Mouse (Mus musculus): ENCODE measurements around the gene Mapk1ip1. TPM values are rescaled to one million over a fixed set of nuclear protein-coding genes. Genes with fewer than 3 reads are reported as not detected.

The Mapk1ip1 gene
- total RNA-seq (2014; fragmentation: Nextera tagmentation) = 22.2 and 24.3 TPM in 2 replicates
- total RNA-seq (2017) = 4.6 and 8.6 TPM in 2 replicates

- peak; percentile 85 for ATAC-seq (replicated peaks; ENCODE audit: poor library complexity, severe bottlenecking)
These were observed at the start of gene Mapk1ip1, which contains the start of gene Ppp2r2d for GRCm38 (mm10) chr7:138845544-138846391. Gene Mapk1ip1, minus strand, starts transcription at chr7:138846273. Gene Ppp2r2d, plus strand, starts transcription at chr7:138846079.

- ATAC-seq (replicated peaks; ENCODE audit: poor library complexity, severe bottlenecking) = peak; percentile 89
These were observed 39.6 kb upstream of the Mapk1ip1 start for GRCm38 (mm10) chr7:138885365-138886289.

- ATAC-seq (replicated peaks; ENCODE audit: poor library complexity, severe bottlenecking) = no peak
These were observed 37.7 kb upstream of the Mapk1ip1 start for GRCm38 (mm10) chr7:138883724-138884123.

GRCm38 (mm10) chr7:138875031-138875430, 29.0 kb upstream of the Mapk1ip1 start:
- ATAC-seq (replicated peaks; ENCODE audit: poor library complexity, severe bottlenecking) = no peak

- ATAC-seq (replicated peaks; ENCODE audit: poor library complexity, severe bottlenecking) = no peak
These were observed 26.9 kb upstream of the Mapk1ip1 start for GRCm38 (mm10) chr7:138872956-138873355.

GRCm38 (mm10) chr7:138868316-138868715, 22.2 kb upstream of the Mapk1ip1 start:
- no peak for ATAC-seq (replicated peaks; ENCODE audit: poor library complexity, severe bottlenecking)

GRCm38 (mm10) chr7:138867286-138867685, 21.2 kb upstream of the Mapk1ip1 start:
- ATAC-seq (replicated peaks; ENCODE audit: poor library complexity, severe bottlenecking) = no peak

GRCm38 (mm10) chr7:138864776-138865175, 18.7 kb upstream of the Mapk1ip1 start:
- ATAC-seq (replicated peaks; ENCODE audit: poor library complexity, severe bottlenecking) = no peak

GRCm38 (mm10) chr7:138863950-138864572, 18.0 kb upstream of the Mapk1ip1 start:
- no peak for ATAC-seq (replicated peaks; ENCODE audit: poor library complexity, severe bottlenecking)

GRCm38 (mm10) chr7:138856670-138857069, 10.6 kb upstream of the Mapk1ip1 start:
- no peak for ATAC-seq (replicated peaks; ENCODE audit: poor library complexity, severe bottlenecking)

- ATAC-seq (replicated peaks; ENCODE audit: poor library complexity, severe bottlenecking) = no peak
These were observed 8.1 kb upstream of the Mapk1ip1 start for GRCm38 (mm10) chr7:138854201-138854600.

GRCm38 (mm10) chr7:138853417-138854031, 7.5 kb upstream of the Mapk1ip1 start:
- no peak for ATAC-seq (replicated peaks; ENCODE audit: poor library complexity, severe bottlenecking)

GRCm38 (mm10) chr7:138850083-138850482, 4.0 kb upstream of the Mapk1ip1 start:
- ATAC-seq (replicated peaks; ENCODE audit: poor library complexity, severe bottlenecking) = no peak

- no peak for ATAC-seq (replicated peaks; ENCODE audit: poor library complexity, severe bottlenecking)
These were observed 2.2 kb upstream of the Mapk1ip1 start for GRCm38 (mm10) chr7:138848028-138848920.

GRCm38 (mm10) chr7:138847316-138848027, 1.4 kb upstream of the Mapk1ip1 start:
- ATAC-seq (replicated peaks; ENCODE audit: poor library complexity, severe bottlenecking) = no peak

- ATAC-seq (replicated peaks; ENCODE audit: poor library complexity, severe bottlenecking) = peak; percentile 27
These were observed 474 bp upstream of the Mapk1ip1 start for GRCm38 (mm10) chr7:138846502-138846991.

GRCm38 (mm10) chr7:138845111-138845510, 962 bp downstream of the Mapk1ip1 start:
- ATAC-seq (replicated peaks; ENCODE audit: poor library complexity, severe bottlenecking) = no peak

GRCm38 (mm10) chr7:138843421-138843820, 2.7 kb downstream of the Mapk1ip1 start:
- ATAC-seq (replicated peaks; ENCODE audit: poor library complexity, severe bottlenecking) = no peak
